Mouse (Mus musculus): ENCODE data around the gene Oas1h.
"Not testable (repeated sequence)": the region's sequence is repeated elsewhere in the genome, so short reads cannot be mapped to it uniquely, and the experiment has no call there.

Gene Oas1h

DNA sequence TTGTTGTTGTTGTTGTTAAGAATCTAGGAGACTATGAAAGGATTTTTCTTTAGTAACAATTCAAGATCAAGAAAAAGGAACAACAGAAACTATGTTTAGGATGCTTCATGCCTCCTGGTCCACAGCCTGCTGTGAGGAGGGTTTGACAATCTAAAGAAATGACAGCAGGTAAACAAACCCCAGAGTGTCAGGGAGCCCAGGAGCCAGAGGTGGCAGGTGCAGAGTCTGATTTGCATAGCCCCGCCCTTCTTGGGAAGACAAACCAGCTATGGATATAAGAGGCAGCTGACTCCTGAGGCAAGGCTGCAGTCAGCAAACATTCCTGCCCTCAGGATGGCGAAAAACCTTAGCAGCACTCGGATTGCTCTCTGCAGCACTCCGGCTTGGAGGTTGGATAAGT is at the start of gene Oas1h:
TSS of gene Oas1h (plus strand) at position 301 of the 400 bp plus-strand sequence.
- DNase-seq (ENCODE audit: low spot score) = no peak

DNA sequence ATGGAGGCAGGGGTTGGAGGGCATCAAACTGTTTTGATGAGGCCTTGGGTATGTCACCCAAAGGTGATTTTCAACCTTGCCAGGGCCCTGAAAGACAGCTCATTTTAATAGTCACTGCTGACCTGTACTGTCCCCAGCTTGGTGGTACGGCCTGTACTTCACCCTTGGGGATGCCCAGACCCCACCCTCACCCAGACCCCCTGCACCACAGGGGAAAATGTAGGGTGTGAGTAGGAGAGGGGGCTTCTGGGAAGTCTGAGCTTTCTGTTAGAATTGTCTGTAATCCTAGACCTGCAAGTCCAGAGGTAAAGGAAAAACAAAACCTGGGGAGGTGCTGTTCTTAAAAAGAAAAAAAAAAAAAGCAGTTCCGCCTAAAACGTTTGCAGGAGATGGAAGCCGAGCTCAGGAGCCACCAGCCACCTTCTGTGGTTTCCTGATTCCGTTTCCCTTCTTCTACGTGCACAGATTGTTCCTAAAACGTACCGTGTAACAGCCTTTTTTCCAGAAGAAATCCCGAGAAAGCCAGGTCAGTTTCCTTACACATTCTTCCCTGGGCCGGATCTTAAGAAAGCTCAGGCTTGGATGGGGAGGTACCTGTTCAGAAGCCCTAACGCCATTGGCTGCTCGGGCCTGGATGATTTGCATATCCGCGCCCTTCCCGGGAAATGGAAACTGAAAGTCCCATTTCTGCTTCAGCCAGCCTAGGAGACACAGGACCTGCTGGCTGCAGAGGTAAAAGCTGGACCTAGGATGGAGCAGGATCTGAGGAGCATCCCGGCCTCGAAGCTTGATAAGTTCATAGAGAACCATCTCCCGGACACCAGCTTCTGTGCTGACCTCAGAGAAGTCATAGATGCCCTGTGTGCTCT is 49.0 kb upstream of the Oas1h start, which contains the start of gene Oas1c:
TSS of gene Oas1c (minus strand) at position 564 of the 869 bp plus-strand sequence.
- peak; percentile 82 for DNase-seq (ENCODE audit: low spot score)

- no peak for DNase-seq (ENCODE audit: low spot score)
These were observed 48.2 kb upstream of the Oas1h start for GRCm38 (mm10) chr5:120813023-120813422.

GRCm38 (mm10) chr5:120815949-120816348 is 45.3 kb upstream of the Oas1h start:
- DNase-seq (ENCODE audit: low spot score) = peak; percentile 26

- no peak for DNase-seq (ENCODE audit: low spot score)
These were observed 42.2 kb upstream of the Oas1h start for GRCm38 (mm10) chr5:120818999-120819398.

- no peak for DNase-seq (ENCODE audit: low spot score)
These were observed 30.2 kb upstream of the Oas1h start for GRCm38 (mm10) chr5:120831031-120831430.

DNA sequence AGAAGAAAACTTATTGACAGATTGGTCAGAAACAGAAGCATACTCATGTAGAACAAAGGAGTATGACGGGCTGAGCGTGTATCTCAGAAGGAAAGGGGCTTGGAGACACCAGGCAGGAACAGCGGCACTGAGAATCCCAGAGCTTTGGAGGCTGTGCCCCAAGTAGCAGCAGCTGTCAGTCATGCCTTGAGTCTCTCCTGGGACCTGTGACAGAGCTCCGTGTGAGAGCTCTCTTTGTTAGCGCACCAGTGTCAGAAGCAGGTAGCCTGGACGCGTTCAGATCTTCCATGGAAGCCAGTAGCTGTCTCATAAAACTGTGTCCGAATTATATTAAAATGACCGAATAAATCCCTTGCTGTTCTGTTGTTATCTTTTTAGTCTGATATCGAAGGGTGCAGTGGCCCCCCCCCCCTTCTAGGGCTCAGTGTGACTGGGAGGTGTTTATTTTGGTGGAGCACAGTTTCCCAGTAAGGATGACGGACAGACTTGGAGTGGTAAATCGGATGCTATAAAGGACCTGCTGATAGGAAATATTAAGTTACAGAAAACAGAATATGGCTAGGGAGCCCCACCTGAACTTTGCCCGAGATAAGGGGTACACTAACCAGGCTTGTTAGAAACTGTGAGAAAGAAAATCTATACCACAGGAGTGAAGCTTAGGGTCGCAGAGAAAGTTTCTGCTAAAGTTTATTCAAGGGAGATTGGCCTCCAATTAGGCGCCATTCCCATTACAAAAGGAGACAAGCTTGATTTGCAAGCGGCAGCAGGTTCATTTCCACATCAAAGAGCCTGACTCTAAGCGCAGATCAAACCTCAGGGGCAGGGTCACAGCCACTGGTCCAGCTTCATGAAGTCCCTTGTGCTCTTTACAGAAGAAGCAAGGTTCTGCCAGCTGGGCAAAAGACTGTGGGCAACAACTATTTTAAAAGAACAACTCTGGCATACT is 27.6 kb upstream of the Oas1h start:
- no peak for DNase-seq (ENCODE audit: low spot score)

DNA sequence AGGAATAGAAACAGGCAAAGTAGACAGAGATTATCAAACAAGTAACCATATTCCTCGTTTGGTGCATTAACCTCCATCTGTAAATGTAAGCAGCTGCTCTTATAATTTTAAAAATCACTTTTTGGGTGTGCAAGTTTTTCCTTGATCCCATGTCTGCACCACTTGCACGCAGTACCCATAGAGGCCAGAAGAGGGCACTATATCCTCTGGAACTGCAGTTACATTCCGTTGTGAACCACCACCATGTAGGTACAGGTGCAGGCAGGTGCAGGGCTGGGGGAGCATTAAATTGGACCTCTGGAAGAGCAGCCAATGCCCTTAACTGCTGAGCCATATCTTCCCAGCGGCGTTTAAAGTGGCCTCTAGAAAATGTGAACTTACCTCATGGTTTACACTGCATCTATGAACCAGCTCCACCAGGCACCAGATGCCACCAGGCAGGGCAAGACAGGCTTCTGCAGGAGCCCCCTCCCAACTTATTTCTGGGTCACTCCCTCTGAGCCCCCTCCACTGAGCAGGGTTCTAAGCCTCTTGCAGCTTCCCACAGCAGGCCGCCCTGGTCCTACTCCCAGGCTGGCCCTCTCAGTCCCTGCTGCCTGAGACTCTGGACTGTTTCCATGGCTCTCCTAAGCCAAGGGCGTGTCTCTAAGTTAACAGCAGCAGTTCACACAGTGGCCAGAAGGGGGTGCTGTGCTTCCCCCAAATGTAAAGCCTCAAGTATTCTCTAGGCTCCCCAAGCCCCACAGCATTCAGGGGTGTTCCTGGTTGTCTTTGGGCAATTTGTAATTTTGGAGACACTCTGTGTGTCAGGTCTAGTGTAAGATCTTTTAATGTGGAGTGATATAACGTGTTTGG is 24.3 kb upstream of the Oas1h start:
- peak; percentile 58 for DNase-seq (ENCODE audit: low spot score)

- peak; percentile 25 for DNase-seq (ENCODE audit: low spot score)
These were observed 16.5 kb upstream of the Oas1h start for GRCm38 (mm10) chr5:120844713-120845112.

DNA sequence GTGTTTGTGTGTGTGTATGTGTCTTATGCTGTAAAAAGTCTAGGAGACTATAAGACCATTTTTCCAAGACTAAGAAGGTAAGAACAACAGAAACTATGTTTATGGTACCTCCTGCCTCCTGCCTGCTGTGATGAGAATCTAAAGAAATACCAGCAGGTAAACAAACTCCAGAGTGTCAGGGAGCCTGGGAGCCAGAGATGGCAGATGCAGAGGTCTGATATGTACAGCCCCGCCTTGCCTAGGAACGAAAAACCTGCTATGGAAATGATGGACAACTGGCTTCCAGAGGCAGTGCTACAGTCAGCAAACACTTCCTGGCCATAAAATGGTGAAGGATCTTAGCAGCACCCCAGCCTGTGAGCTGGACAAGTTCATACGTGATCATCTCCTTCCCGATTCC is 14.2 kb upstream of the Oas1h start, which contains the start of gene Oas1f:
TSS of gene Oas1f (plus strand) at position 301 of the 400 bp plus-strand sequence.
- no peak for DNase-seq (ENCODE audit: low spot score)

- no peak for DNase-seq (ENCODE audit: low spot score)
These were observed 11.6 kb upstream of the Oas1h start for GRCm38 (mm10) chr5:120849601-120850136.

DNA sequence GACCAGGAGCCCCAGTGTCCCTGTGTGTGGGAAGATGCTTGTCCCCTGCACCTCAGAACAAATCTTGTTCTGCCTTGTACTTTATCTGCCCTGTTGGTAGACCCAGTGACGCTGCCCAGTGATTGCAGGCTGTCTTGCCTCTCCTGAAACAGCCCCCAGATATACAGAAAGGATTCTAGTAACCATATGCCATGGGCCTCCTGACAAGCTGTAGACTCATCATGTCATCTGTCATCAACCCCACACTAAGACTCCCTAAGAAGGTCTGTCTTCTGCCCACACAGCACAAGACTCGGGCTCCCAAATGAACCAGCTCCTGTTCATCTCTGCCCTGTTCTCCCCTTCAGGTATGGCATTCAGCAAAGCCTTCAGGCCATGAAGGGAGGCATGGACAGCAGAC is 2.0 kb upstream of the Oas1h start:
- no peak for DNase-seq (ENCODE audit: low spot score)

- DNase-seq (ENCODE audit: low spot score) = no peak
These were observed 4.2 kb downstream of the Oas1h start for GRCm38 (mm10) chr5:120865336-120865860.

DNA sequence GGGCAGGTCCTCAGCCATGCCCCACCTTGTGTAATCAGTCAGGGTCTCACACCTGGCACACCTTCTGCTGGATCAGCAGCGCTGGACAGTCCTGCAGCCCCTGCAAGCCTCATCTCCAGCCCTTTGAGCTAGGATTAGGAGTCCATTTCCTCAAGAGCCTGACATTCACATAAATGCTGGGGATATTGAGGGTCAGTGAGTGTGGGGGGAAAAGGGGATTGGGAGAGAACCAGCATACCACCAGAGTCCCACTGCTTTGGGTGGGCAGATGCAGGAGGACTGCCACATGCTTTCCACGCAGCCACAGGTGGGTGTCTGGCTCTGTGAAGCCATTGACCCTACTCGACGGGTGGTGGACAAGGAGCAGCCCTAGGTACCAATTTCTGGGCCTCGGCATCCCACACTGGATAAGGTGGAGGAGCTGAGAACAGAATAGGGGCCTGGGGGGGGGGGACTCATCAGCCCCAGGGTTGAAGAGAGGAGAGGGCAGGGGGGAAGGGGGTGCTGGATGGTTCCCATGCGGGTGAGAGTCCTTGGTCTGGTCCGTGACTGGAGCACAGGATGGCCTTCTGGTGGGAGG is 8.3 kb downstream of the Oas1h start:
- no peak for DNase-seq (ENCODE audit: low spot score)

DNA sequence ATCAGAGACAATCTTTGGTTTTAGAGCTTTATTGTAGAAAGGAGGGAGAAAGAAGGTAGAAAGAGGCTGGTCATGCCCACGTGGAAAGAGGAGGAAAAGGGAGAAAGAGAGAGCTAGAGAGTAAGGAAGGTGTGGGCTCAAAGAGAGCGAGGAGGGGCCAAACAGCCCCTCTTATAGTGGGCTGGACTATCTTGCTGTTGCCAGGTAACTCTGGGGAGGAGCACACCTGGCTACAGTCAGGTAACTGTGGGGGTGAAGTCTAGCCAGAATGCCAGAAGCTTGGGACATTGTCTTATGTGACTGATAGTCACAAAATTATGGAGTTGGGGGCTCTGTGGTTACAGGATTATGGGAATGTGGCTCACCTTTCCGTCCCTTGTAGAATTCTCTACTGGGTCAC is 8.9 kb downstream of the Oas1h start:
- DNase-seq (ENCODE audit: low spot score) = no peak

GRCm38 (mm10) chr5:120870782-120871181 is 9.6 kb downstream of the Oas1h start:
- DNase-seq (ENCODE audit: low spot score) = no peak

DNA sequence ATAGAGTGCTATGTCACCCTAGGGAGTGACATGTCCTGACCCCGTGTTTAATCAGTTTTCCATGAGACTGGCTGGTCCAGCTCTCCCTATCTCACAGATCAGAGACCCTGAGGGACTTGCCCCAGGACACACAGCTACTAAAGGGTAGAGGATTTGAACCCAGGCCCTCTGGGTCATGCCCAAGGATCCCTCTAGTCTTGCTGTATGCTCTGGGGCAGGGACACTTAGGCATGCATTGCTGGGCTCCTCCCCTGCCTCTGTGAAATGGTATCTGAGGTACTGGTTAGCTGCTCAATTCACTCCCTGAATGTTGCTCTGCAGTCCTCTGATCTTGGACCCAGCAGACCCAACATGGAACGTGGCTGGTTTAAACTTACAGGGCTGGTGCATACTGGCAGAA is 10.2 kb downstream of the Oas1h start:
- DNase-seq (ENCODE audit: low spot score) = no peak

DNA sequence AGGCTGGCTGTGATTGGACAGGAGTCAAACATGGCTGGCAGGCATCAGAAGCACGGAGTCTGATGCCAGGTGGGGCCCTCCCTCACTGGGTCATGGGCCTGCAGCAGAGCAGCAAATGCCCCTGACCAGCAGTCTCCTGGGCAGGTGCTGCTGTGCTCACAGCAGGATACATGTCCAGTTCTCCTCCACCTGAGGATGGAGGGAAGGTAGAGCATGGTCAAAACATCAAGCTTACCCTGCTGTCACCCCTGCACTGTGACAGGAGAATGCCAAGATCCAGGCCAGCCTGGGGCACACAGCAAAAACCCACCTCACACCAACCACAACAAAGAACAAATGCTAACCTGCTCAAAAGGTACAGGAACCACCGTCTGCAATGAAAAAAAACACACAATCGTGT is 15.6 kb downstream of the Oas1h start:
- DNase-seq (ENCODE audit: low spot score) = not testable (repeated sequence)

DNA sequence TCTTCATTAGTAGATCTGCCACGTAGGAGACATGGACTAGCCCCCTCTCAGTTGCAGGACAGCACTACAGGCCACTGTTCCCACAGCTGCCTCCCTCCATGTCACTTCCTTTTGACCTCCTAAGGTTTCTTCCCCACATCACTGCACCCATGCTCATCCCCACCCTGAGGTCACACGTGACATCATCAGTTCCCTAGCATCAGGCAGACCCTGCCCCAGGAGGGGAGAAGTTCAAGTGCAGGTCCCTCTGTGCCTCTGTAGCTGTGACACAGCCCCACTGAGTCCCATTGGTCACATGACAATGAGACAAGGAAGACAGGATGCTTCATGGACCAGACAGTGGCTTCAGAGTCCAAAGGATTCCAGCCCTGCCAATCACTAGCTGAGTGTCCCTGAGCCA is 16.2 kb downstream of the Oas1h start:
- DNase-seq (ENCODE audit: low spot score) = not testable (repeated sequence)

GRCm38 (mm10) chr5:120878803-120879202 is 17.6 kb downstream of the Oas1h start:
- not testable (repeated sequence) for DNase-seq (ENCODE audit: low spot score)

- not testable (repeated sequence) for DNase-seq (ENCODE audit: low spot score)
These were observed 20.5 kb downstream of the Oas1h start for GRCm38 (mm10) chr5:120881681-120882080.
